Mouse (Mus musculus) olfactory bulb, adult 2 months (tissue): Measurements from ENCODE around the gene Jarid2.

Source experiments
- CTCF ChIP-seq: fragments of 200-500 bp; IDR thresholded peaks from 2 replicates; pipeline ENCODE4 v1.5.1; 2012; ENCODE audit warnings: low read depth, mild to moderate bottlenecking, low read length, moderate library complexity; ENCODE audit not compliant: insufficient read depth
- POLR2A ChIP-seq: fragments of 200-500 bp; IDR thresholded peaks from 2 replicates; pipeline ENCODE4 v1.6.1; 2012; ENCODE audit warnings: mild to moderate bottlenecking, low read depth, low read length, moderate library complexity; ENCODE audit not compliant: insufficient read depth

- no peak for TF ChIP-seq CTCF
- no peak for TF ChIP-seq POLR2A
These were observed 22.9 kb upstream of the Jarid2 start for GRCm38 (mm10) chr13:44706206-44706915.
